Mouse (Mus musculus): ENCODE measurements at regions not wholly inside any gene's neighbourhood (a gene's known extent, or its start where the extent isn't known, plus 50 kb on each side); places are given as distances from the start of the nearest gene placed in this dataset.

- peak; percentile 74 to 75 for DNase-seq (ENCODE audit: low spot score in 2 of 2)
Measured at GRCm38 (mm10) chr9:89789926-89790325, 51.7 kb upstream of the Ankrd34c start.

GRCm38 (mm10) chr9:89788651-89789050, 50.4 kb upstream of the Ankrd34c start:
- DNase-seq (ENCODE audit: low spot score in 2 of 2): peak; percentile 50 to 51

Data from spleen, postnatal 36 days (tissue).